Mouse (Mus musculus): ENCODE data around the gene Armh2.

GRCm38 (mm10) chr13:24724395-24724759 is 16.7 kb upstream of the Armh2 start:
- TF ChIP-seq MAFK (IDR thresholded peaks at IDR 0.05; ENCODE audit: borderline replicate concordance, low read depth, low read length) (no peak), CTCF (IDR thresholded peaks at IDR 0.05 in 2 of 3, conservative IDR thresholded peaks at IDR 0.05 in 1 of 3; ENCODE audit: control insufficient read depth in 1 of 3, insufficient read depth in 1 of 3, low read depth in 2 of 3, low read length in 3 of 3, poor library complexity in 1 of 3, severe bottlenecking in 1 of 3) (no peak), POLR2A (IDR thresholded peaks at IDR 0.05; ENCODE audit: control insufficient read depth in 1 of 2, insufficient read depth in 1 of 2, low read depth in 1 of 2, low read length in 2 of 2, poor library complexity in 1 of 2) (no peak), HCFC1 (IDR thresholded peaks at IDR 0.05; ENCODE audit: low read depth, low read length) (no peak), TAL1 (IDR thresholded peaks at IDR 0.05; ENCODE audit: low read length) (no peak), GABPA (IDR thresholded peaks at IDR 0.05; ENCODE audit: low read depth, low read length) (no peak)
